8 mouse cellular contexts compared by ENCODE assay signal in genomic region chr7:135715642-135716444, GRCm38 (mm10). TPM values are rescaled to one million over a fixed set of nuclear protein-coding genes. Genes with fewer than 3 reads are reported as not detected.
A peak's percentile ranks its signal among the peaks of the same experiment; 100 is the strongest.
DNase-seq lines count a peak whose midpoint lies in the region; ATAC-seq and TF ChIP-seq lines count a peak whose summit lies in the region.

Gene Mki67 (minus strand): TSS chr7:135716361.

- H3K9ac ChIP-seq in hindbrain, embryonic 14.5 days, result peak within 1 kb of the TSS; percentile 54
- H3K9ac ChIP-seq in liver, embryonic 16.5 days (ENCODE audit: low read depth, low read length), result peak within 1 kb of the TSS; percentile 100

- H3K27ac ChIP-seq in hindbrain, embryonic 14.5 days, result no peak within 1 kb of the TSS
- peak within 1 kb of the TSS; percentile 94 for H3K27ac ChIP-seq in liver, embryonic 16.5 days (ENCODE audit: low read length)
- H3K27ac ChIP-seq in olfactory bulb, adult 2 months (ENCODE audit: insufficient read depth, low read depth, low read length), result no peak within 1 kb of the TSS

- no peaks in the 10 kb centered on the region for H3K9me3 ChIP-seq in hindbrain, embryonic 14.5 days (ENCODE audit: control insufficient read depth, low read length)
- H3K9me3 ChIP-seq in liver, embryonic 16.5 days (replicated peaks; ENCODE audit: control insufficient read depth, low read length), result no peaks in the 10 kb centered on the region

- no peak for TF ChIP-seq CTCF in olfactory bulb, adult 2 months (IDR thresholded peaks at IDR 0.05; ENCODE audit: insufficient read depth, low read depth, low read length)

- WGBS in hindbrain, embryonic 14.5 days, result under 1% methylated on average over 65 of the region's 82 CpGs
- under 1% methylated on average over 76 of the region's 82 CpGs for WGBS in liver, embryonic 16.5 days (ENCODE audit: insufficient replicate concordance)
- WGBS in olfactory bulb, adult 2 months, result under 1% methylated on average over 78 of the region's 82 CpGs

- H3K27me3 ChIP-seq in hindbrain, embryonic 14.5 days (ENCODE audit: control insufficient read depth, insufficient read depth, low read length), result no peaks in the 10 kb centered on the region
- no peaks in the 10 kb centered on the region for H3K27me3 ChIP-seq in liver, embryonic 16.5 days (ENCODE audit: control insufficient read depth, insufficient read depth, low read depth, low read length)

- TF ChIP-seq POLR2A in olfactory bulb, adult 2 months (IDR thresholded peaks at IDR 0.05; ENCODE audit: insufficient read depth, low read depth, low read length), result no peak

- peak within 1 kb of the TSS; percentile 98 for H3K4me2 ChIP-seq in hindbrain, embryonic 14.5 days (replicated peaks)
- H3K4me2 ChIP-seq in liver, embryonic 16.5 days (ENCODE audit: low read depth, low read length), result peak within 1 kb of the TSS; percentile 92

- H3K4me1 ChIP-seq in hindbrain, embryonic 14.5 days (replicated peaks; ENCODE audit: control insufficient read depth, insufficient read depth, low read length), result peaks cover 9% of the 10 kb centered on the region; the same call in 1 of the 2 replicates
- peaks cover 33% of the 10 kb centered on the region for H3K4me1 ChIP-seq in liver, embryonic 16.5 days (ENCODE audit: control insufficient read depth, low read depth, low read length)
- peaks cover 6% of the 10 kb centered on the region for H3K4me1 ChIP-seq in olfactory bulb, adult 2 months (ENCODE audit: control insufficient read depth, insufficient read depth, low read length)

- DNase-seq in gastrocnemius, postnatal 14 days, result peak; percentile 21
- no peak for DNase-seq in gastrocnemius, postnatal 36 days
- DNase-seq in ZHBTc4 (ENCODE audit: low read depth, low spot score), result peak; percentile 76
- DNase-seq in hindbrain, embryonic 14.5 days (ENCODE audit: low spot score), result no peak
- no peak for DNase-seq in layer of hippocampus, postnatal 36 days

- H3K4me3 ChIP-seq in hindbrain, embryonic 14.5 days (replicated peaks; ENCODE audit: low read length), result peak within 1 kb of the TSS; percentile 70
- peak within 1 kb of the TSS; percentile 98 for H3K4me3 ChIP-seq in liver, embryonic 16.5 days (ENCODE audit: low read depth, low read length)
- peak within 1 kb of the TSS; percentile 51 for H3K4me3 ChIP-seq in olfactory bulb, adult 2 months (ENCODE audit: insufficient read depth, low read depth, low read length)

- peak; percentile 20; the same call in 1 of the 2 replicates for ATAC-seq in erythroid progenitor cell, adult 5-6 weeks (replicated peaks; ENCODE audit: low FRiP score, poor library complexity, severe bottlenecking)
- ATAC-seq in hindbrain, embryonic 14.5 days (ENCODE audit: low FRiP score), result peak; percentile 77
- ATAC-seq in liver, embryonic 16.5 days (ENCODE audit: low read depth), result peak; percentile 31

- intact Hi-C loops in gastrocnemius, postnatal 14 days (cut with DNase I; ENCODE audit: low total_unique reads), result no loop called here
- intact Hi-C loops in gastrocnemius, postnatal 36 days (cut with DNase I), result no loop called here

- no peaks in the 10 kb centered on the region for H3K36me3 ChIP-seq in hindbrain, embryonic 14.5 days (replicated peaks; ENCODE audit: control insufficient read depth, insufficient read depth)
- H3K36me3 ChIP-seq in liver, embryonic 16.5 days (ENCODE audit: control insufficient read depth, insufficient read depth), result peaks cover 14% of the 10 kb centered on the region

RNA-seq across cellular contexts. Expression of gene Mki67, which starts in this region (rescaled TPM):
- 10 to 100 TPM; 11.1 to 12.8 TPM for total RNA-seq in gastrocnemius, postnatal 14 days (2021)
- total RNA-seq in gastrocnemius, postnatal 36 days (2021), result 1 to 10 TPM; 1.3 to 2.6 TPM
- 3,888 and 3,969 TPM in 2 replicates for total RNA-seq in erythroid progenitor cell, adult 5-6 weeks (2015; ENCODE audit: low replicate concordance)
- 4,642 and 5,347 TPM in 2 replicates for total RNA-seq in erythroid progenitor cell, adult 5-6 weeks (2017; ENCODE audit: low replicate concordance)
- polyA plus RNA-seq in hindbrain, embryonic 14.5 days (2014; fragmentation: Nextera tagmentation; extraction: Ambion mirVana), result 7.2 and 9.4 TPM in 2 replicates
- polyA plus RNA-seq in liver, embryonic 16.5 days (2015; fragmentation: Nextera tagmentation; extraction: Ambion mirVana), result 81.1 and 89.2 TPM in 2 replicates
- polyA plus RNA-seq in olfactory bulb, adult 2 months (2012; ENCODE audit: insufficient read depth, insufficient read length, low replicate concordance, missing spikeins), result 75.6 and 140 TPM in 2 replicates
- total RNA-seq in layer of hippocampus, postnatal 36 days (2021), result 1 to 10 TPM; 1.4 to 1.7 TPM

Comparison
In these comparisons a context has a peak if more than half of its experiments do, and no peak if none do; other contexts are left out.
1. RNA of gene Mki67 (total RNA-seq): 3,888 to 5,347 TPM in erythroid progenitor cell, adult 5-6 weeks; 11.1 to 12.8 TPM in gastrocnemius, postnatal 14 days, 1.3 to 2.6 TPM in gastrocnemius, postnatal 36 days and 1.4 to 1.7 TPM in layer of hippocampus, postnatal 36 days; every median in the first group is over 100 times any median in the second.
2. DNase-seq: peak in gastrocnemius, postnatal 14 days (single experiment) and ZHBTc4 (single experiment); none in gastrocnemius, postnatal 36 days (0 of 2), hindbrain, embryonic 14.5 days (single experiment) and layer of hippocampus, postnatal 36 days (0 of 2).
3. ATAC-seq: peak in every context shown above with its lines; median percentile 77 in hindbrain, embryonic 14.5 days; 31 in liver, embryonic 16.5 days; 20 in erythroid progenitor cell, adult 5-6 weeks.
4. Peak in every context shown above with its lines, with median percentiles within 50 percentile points of each other: H3K4me3 ChIP-seq.